Mouse (Mus musculus) CH12.LX (cell line): ENCODE measurements around the gene Sult1e1. TPM values are rescaled to one million over a fixed set of nuclear protein-coding genes. Genes with fewer than 3 reads are reported as not detected.

Experiments
- DNase-seq: peaks from one replicate; pipeline ENCODE4 v3.0.0-alpha.2; 2013; ENCODE audit errors: extremely low read depth
- H3K27ac ChIP-seq: 2 replicates; pipeline ENCODE4 v1.5.1; 2012; ENCODE audit warnings: low read depth, mild to moderate bottlenecking, control low read depth, moderate library complexity; ENCODE audit not compliant: insufficient read depth
- H3K27me3 ChIP-seq: replicated peaks from 2 replicates; pipeline ENCODE3; 2012; ENCODE audit warnings: inconsistent platforms
- H3K36me3 ChIP-seq, 2 experiments: replicated peaks in 1 of 2; 2 replicates each; pipeline versions ENCODE3 to v1.6.1; 2012; ENCODE audit warnings: inconsistent platforms in 1 of 2, low read length in 1 of 2, mild to moderate bottlenecking in 1 of 2, mixed read lengths in 1 of 2, moderate library complexity in 1 of 2; ENCODE audit not compliant: control insufficient read depth in 1 of 2, insufficient read depth in 1 of 2
- H3K4me1 ChIP-seq, 2 experiments: 2 replicates each; pipeline ENCODE4 v1.6.1; 2012; ENCODE audit warnings: inconsistent platforms in 1 of 2, moderate library complexity in 1 of 2; ENCODE audit not compliant: insufficient read depth in 2 of 2, control insufficient read depth in 1 of 2
- H3K4me2 ChIP-seq: 2 replicates; pipeline ENCODE4 v1.6.1; 2012; ENCODE audit warnings: low read depth, mild to moderate bottlenecking, control low read depth; ENCODE audit not compliant: poor library complexity, insufficient read depth, severe bottlenecking
- H3K4me3 ChIP-seq, 3 experiments: fragments of 150-350 bp in 1 of 3; sonication (generic) in 1 of 3; replicated peaks in 1 of 3; 2 replicates each; pipeline versions ENCODE3 to v1.5.1; 2011 to 2012; ENCODE audit warnings: low read depth in 2 of 3, low read length in 2 of 3, mild to moderate bottlenecking in 2 of 3, moderate library complexity in 2 of 3, control low read depth in 1 of 3, improper control_type of control experiment in 1 of 3, inconsistent platforms in 1 of 3, mixed read lengths in 1 of 3; ENCODE audit not compliant: poor library complexity in 1 of 3
- H3K79me2 ChIP-seq: replicated peaks from 2 replicates; pipeline ENCODE4 v1.6.1; 2012; ENCODE audit warnings: mild to moderate bottlenecking, moderate library complexity; ENCODE audit not compliant: control insufficient read depth, poor library complexity, insufficient read depth, severe bottlenecking; ENCODE audit errors: extremely low read depth
- H3K9ac ChIP-seq: 2 replicates; pipeline ENCODE4 v1.6.1; 2012; ENCODE audit warnings: low read depth, mild to moderate bottlenecking, control low read depth, moderate library complexity; ENCODE audit not compliant: insufficient read depth
- H3K9me3 ChIP-seq: replicated peaks from 2 replicates; pipeline ENCODE3; 2012; ENCODE audit warnings: low read length, inconsistent platforms, mixed read lengths
- BHLHE40 ChIP-seq: IDR thresholded peaks from 2 replicates; pipeline ENCODE4 v1.6.1; 2011; ENCODE audit warnings: mild to moderate bottlenecking, low read depth, low read length, improper control_type of control experiment
- CTCF ChIP-seq, 2 experiments: IDR thresholded peaks in 1 of 2; conservative IDR thresholded peaks in 1 of 2; 2 replicates each; pipeline ENCODE4 v1.5.1; 2011 to 2012; ENCODE audit warnings: low read depth in 2 of 2, low read length in 2 of 2, improper control_type of control experiment in 1 of 2, inconsistent platforms in 1 of 2, mild to moderate bottlenecking in 1 of 2, moderate library complexity in 1 of 2
- E2F4 ChIP-seq: IDR thresholded peaks from 2 replicates; pipeline ENCODE4 v1.6.1; 2011; ENCODE audit warnings: low read depth, low read length, improper control_type of control experiment; ENCODE audit not compliant: insufficient replicate concordance
- ETS1 ChIP-seq: conservative IDR thresholded peaks from 2 replicates; pipeline ENCODE4 v1.6.1; 2012; ENCODE audit warnings: low read depth, mild to moderate bottlenecking, inconsistent platforms, low read length, improper control_type of control experiment, moderate library complexity
- GABPA ChIP-seq: IDR thresholded peaks from 2 replicates; pipeline ENCODE4 v1.6.1; 2012; ENCODE audit warnings: low read depth, low read length, improper control_type of control experiment, inconsistent platforms; ENCODE audit not compliant: insufficient replicate concordance
- HCFC1 ChIP-seq: IDR thresholded peaks from 2 replicates; pipeline ENCODE4 v1.6.1; 2012; ENCODE audit warnings: low read depth, mild to moderate bottlenecking, inconsistent platforms, low read length, improper control_type of control experiment
- IRF4 ChIP-seq: IDR thresholded peaks from 2 replicates; pipeline ENCODE4 v1.6.1; 2014; ENCODE audit warnings: low read depth, mild to moderate bottlenecking, inconsistent platforms, low read length, improper control_type of control experiment
- JUND ChIP-seq: conservative IDR thresholded peaks from 2 replicates; pipeline ENCODE4 v1.6.1; 2011; ENCODE audit warnings: low read depth, low read length, improper control_type of control experiment
- MAFK ChIP-seq: IDR thresholded peaks from 2 replicates; pipeline ENCODE4 v1.6.1; 2011; ENCODE audit warnings: low read length, improper control_type of control experiment; ENCODE audit not compliant: insufficient replicate concordance
- MAX ChIP-seq: IDR thresholded peaks from 2 replicates; pipeline ENCODE4 v1.6.1; 2011; ENCODE audit warnings: low read length, improper control_type of control experiment
- MAZ ChIP-seq: IDR thresholded peaks from 2 replicates; pipeline ENCODE4 v1.6.1; 2012; ENCODE audit warnings: low read depth, mild to moderate bottlenecking, inconsistent platforms, low read length, improper control_type of control experiment, moderate library complexity
- NELFE ChIP-seq: IDR thresholded peaks from 2 replicates; pipeline ENCODE4 v1.6.1; 2011; ENCODE audit warnings: low read depth, low read length, improper control_type of control experiment
- POLR2A ChIP-seq: IDR thresholded peaks from 2 replicates; pipeline ENCODE4 v1.6.1; 2011; ENCODE audit warnings: low read depth, mild to moderate bottlenecking, improper control_type of control experiment, low read length
- RAD21 ChIP-seq: IDR thresholded peaks from 2 replicates; pipeline ENCODE4 v1.6.1; 2011; ENCODE audit warnings: low read depth, mild to moderate bottlenecking, low read length, improper control_type of control experiment, moderate library complexity
- TBP ChIP-seq: conservative IDR thresholded peaks from 2 replicates; pipeline ENCODE4 v1.6.1; 2011; ENCODE audit warnings: low read depth, low read length, improper control_type of control experiment
- USF1 ChIP-seq: IDR thresholded peaks from 2 replicates; pipeline ENCODE4 v1.6.1; 2014; ENCODE audit warnings: low read depth, mild to moderate bottlenecking, inconsistent platforms, low read length, improper control_type of control experiment
- USF2 ChIP-seq: conservative IDR thresholded peaks from 2 replicates; pipeline ENCODE4 v1.6.1; 2011; ENCODE audit warnings: low read depth, low read length, improper control_type of control experiment
- ZC3H11A ChIP-seq: IDR thresholded peaks from 2 replicates; pipeline ENCODE4 v1.6.1; 2012; ENCODE audit warnings: low read depth, mild to moderate bottlenecking, inconsistent platforms, low read length, improper control_type of control experiment
- ZKSCAN1 ChIP-seq: IDR thresholded peaks from 2 replicates; pipeline ENCODE4 v1.6.1; 2012; ENCODE audit warnings: low read depth, inconsistent platforms, low read length, improper control_type of control experiment, borderline replicate concordance
- ZMIZ1 ChIP-seq: IDR thresholded peaks from 2 replicates; pipeline ENCODE4 v1.6.1; 2012; ENCODE audit warnings: low read depth, mild to moderate bottlenecking, inconsistent platforms, low read length, improper control_type of control experiment
- ZNF384 ChIP-seq: IDR thresholded peaks from 2 replicates; pipeline ENCODE4 v1.6.1; 2012; ENCODE audit warnings: low read depth, low read length, improper control_type of control experiment, inconsistent platforms
- dilution Hi-C: fragments of 300-500 bp; cut with MboI; formaldehyde crosslinking; loops from 2 replicates; pipeline ENCODE4 v1.14.3; 2020; ENCODE audit warnings: low sequenced_read_pairs; ENCODE audit not compliant: extremely low pct_unique_long_range_greater_than_20kb, extremely low pct_ligation_motif_present
- in situ Hi-C: fragments of 300-500 bp; cut with MboI; formaldehyde crosslinking; loops from 3 replicates; pipeline ENCODE4 v1.14.3; 2019; ENCODE audit warnings: low sequenced_read_pairs, low pct_ligation_motif_present, low pct_unique_long_range_greater_than_20kb, mixed read lengths
- polyA plus RNA-seq: library from polyadenylated mRNA; unstranded; fragments of >175 nt; gene quantifications from 2 replicates; pipeline ENCODE4 v1.2.1, GENCODE M21; 2012; ENCODE audit warnings: low read depth; ENCODE audit not compliant: insufficient read length
- total RNA-seq, 2 experiments: library from RNA; depleted of rRNA; stranded (reverse); fragments of 300-350 nt in 1 of 2; fragments of >200 nt in 1 of 2; gene quantifications; 2 replicates each; pipeline ENCODE4 v1.2.3; 2012 to 2014

Sult1e1 gene
- total and polyA plus RNA-seq, 3 experiments = not detected

- in situ Hi-C loops = no loop called here
- H3K9ac ChIP-seq = no peak within 1 kb of the TSS
- no peaks in the 10 kb centered on the region for H3K79me2 ChIP-seq
- H3K4me1 ChIP-seq = no peaks in the 10 kb centered on the region
- DNase-seq = no peak
- no peak for TF ChIP-seq MAX
- TF ChIP-seq USF2 = no peak
- TF ChIP-seq MAZ = no peak
- TF ChIP-seq ZMIZ1 = no peak
- TF ChIP-seq HCFC1 = no peak
- TF ChIP-seq POLR2A = no peak
- TF ChIP-seq GABPA = no peak
- no peak for TF ChIP-seq RAD21
- no peak for TF ChIP-seq JUND
- no peak for TF ChIP-seq ZNF384
- TF ChIP-seq E2F4 = no peak
- TF ChIP-seq TBP = no peak
- TF ChIP-seq MAFK = no peak
- TF ChIP-seq ETS1 = no peak
- TF ChIP-seq IRF4 = no peak
- no peak for TF ChIP-seq USF1
- no peak for TF ChIP-seq CTCF (conservative IDR thresholded peaks at IDR 0.05 in 1 of 2, IDR thresholded peaks at IDR 0.05 in 1 of 2; ENCODE audit: low read depth in 2 of 2, low read length in 2 of 2)
- TF ChIP-seq, all 38 proteins: peak for 0
- H3K4me2 ChIP-seq = no peak within 1 kb of the TSS
- no peak within 1 kb of the TSS for H3K27ac ChIP-seq
- no peaks in the 10 kb centered on the region for H3K27me3 ChIP-seq
- H3K36me3 ChIP-seq = no peaks in the 10 kb centered on the region
- H3K4me3 ChIP-seq = no peak within 1 kb of the TSS
- no peaks in the 10 kb centered on the region for H3K9me3 ChIP-seq
- dilution Hi-C loops = no loop called here
Measured at GRCm38 (mm10) chr5:87538111-87538510, 53.3 kb downstream of the Sult1e1 start, which contains the start of gene Sult1b1. Gene Sult1b1 (minus strand): TSS chr5:87538195.

- no peaks in the 10 kb centered on the region for H3K36me3 ChIP-seq
- no peak overlapping the region for H3K4me2 ChIP-seq
- no peaks in the 10 kb centered on the region for H3K79me2 ChIP-seq
- no peaks in the 10 kb centered on the region for H3K27me3 ChIP-seq
- no peak for DNase-seq
- H3K9me3 ChIP-seq = no peaks in the 10 kb centered on the region
- no peak overlapping the region for H3K27ac ChIP-seq
- in situ Hi-C loops (no loop called here), dilution Hi-C loops (no loop called here)
- no peak overlapping the region for H3K9ac ChIP-seq
- TF ChIP-seq ZC3H11A (no peak), MAX (no peak), GABPA (no peak), NELFE (no peak), USF1 (no peak), E2F4 (no peak), POLR2A (no peak), ZKSCAN1 (no peak), IRF4 (no peak), TBP (no peak), BHLHE40 (no peak)
- no peaks in the 10 kb centered on the region for H3K4me1 ChIP-seq
- no peak overlapping the region for H3K4me3 ChIP-seq
Measured at GRCm38 (mm10) chr5:87535994-87536644, 55.3 kb downstream of the Sult1e1 start.
